Mouse (Mus musculus): ENCODE measurements around the gene Dbx2. TPM values are rescaled to one million over a fixed set of nuclear protein-coding genes. Genes with fewer than 3 reads are reported as not detected.

The Dbx2 gene
- total and polyA plus RNA-seq, 3 experiments: not detected

DNA sequence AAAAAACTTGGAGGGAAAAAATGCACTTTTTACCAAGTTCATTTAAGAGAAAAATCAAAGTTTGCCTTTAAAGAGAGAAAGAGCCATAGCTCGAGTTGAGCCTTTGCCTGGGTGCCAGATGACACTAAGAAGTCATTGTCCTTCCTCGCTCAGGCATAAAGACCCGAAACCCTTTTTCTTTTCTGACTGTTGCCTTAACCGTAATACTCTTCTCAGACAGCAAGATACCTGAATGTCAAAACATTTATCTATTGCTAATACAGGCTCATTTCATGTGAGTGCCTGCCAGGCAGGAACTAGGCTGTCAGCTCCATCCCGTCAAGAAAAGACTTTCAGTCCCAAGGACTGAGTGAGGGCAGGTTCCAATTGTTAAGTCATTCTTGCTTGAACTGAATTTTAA lies 35.4 kb upstream of the Dbx2 start:
- Histone ChIP-seq H3K36me3 (ENCODE audit: control insufficient read depth, insufficient read depth, low read length) (no peaks in the 10 kb centered on the region), H3K79me2 (replicated peaks; ENCODE audit: control insufficient read depth, insufficient read depth, low read length) (no peaks in the 10 kb centered on the region), H3K9ac (ENCODE audit: low read depth, low read length) (no peak overlapping the region), H3K4me1 (ENCODE audit: control insufficient read depth, insufficient read depth, low read length) (no peaks in the 10 kb centered on the region), H3K4me3 (no peak overlapping the region), H3K27me3 (ENCODE audit: control insufficient read depth, insufficient read depth, low read length) (no peaks in the 10 kb centered on the region), H3K27ac (no peak overlapping the region)
- intact Hi-C loops (cut with DNase I): no loop called here
- 62% methylated on average over 5 of the region's 5 CpGs for WGBS
- DNase-seq: no peak
- no peak for TF ChIP-seq POLR2A (IDR thresholded peaks at IDR 0.05; ENCODE audit: insufficient read depth, low read depth, low read length)

- no peak overlapping the region for H3K4me3 ChIP-seq
- H3K79me2 ChIP-seq (replicated peaks; ENCODE audit: control insufficient read depth, insufficient read depth, low read length): no peaks in the 10 kb centered on the region
- no peak for DNase-seq
- H3K27ac ChIP-seq: no peak overlapping the region
- no peaks in the 10 kb centered on the region for H3K4me1 ChIP-seq (ENCODE audit: control insufficient read depth, insufficient read depth, low read length)
- no peaks in the 10 kb centered on the region for H3K36me3 ChIP-seq (ENCODE audit: control insufficient read depth, insufficient read depth, low read length)
- 76% methylated on average over 4 of the region's 4 CpGs for WGBS
- H3K27me3 ChIP-seq (ENCODE audit: control insufficient read depth, insufficient read depth, low read length): no peaks in the 10 kb centered on the region
- H3K9ac ChIP-seq (ENCODE audit: low read depth, low read length): no peak overlapping the region
- intact Hi-C loops (cut with DNase I): no loop called here
- no peak for TF ChIP-seq POLR2A (IDR thresholded peaks at IDR 0.05; ENCODE audit: insufficient read depth, low read depth, low read length)
- TF ChIP-seq CTCF (IDR thresholded peaks at IDR 0.05): no peak
- TF ChIP-seq EP300 (IDR thresholded peaks at IDR 0.05; ENCODE audit: insufficient read depth, low read depth, low read length): no peak
Observed at GRCm38 (mm10) chr15:95682620-95683019, 26.9 kb upstream of the Dbx2 start.

- H3K27ac ChIP-seq: no peak overlapping the region
- H3K4me3 ChIP-seq: no peak overlapping the region
- H3K36me3 ChIP-seq (ENCODE audit: control insufficient read depth, insufficient read depth, low read length): no peaks in the 10 kb centered on the region
- no peaks in the 10 kb centered on the region for H3K27me3 ChIP-seq (ENCODE audit: control insufficient read depth, insufficient read depth, low read length)
- TF ChIP-seq POLR2A (IDR thresholded peaks at IDR 0.05; ENCODE audit: insufficient read depth, low read depth, low read length) (no peak), EP300 (IDR thresholded peaks at IDR 0.05; ENCODE audit: insufficient read depth, low read depth, low read length) (no peak), CTCF (IDR thresholded peaks at IDR 0.05) (no peak)
- DNase-seq: no peak
- H3K79me2 ChIP-seq (replicated peaks; ENCODE audit: control insufficient read depth, insufficient read depth, low read length): no peaks in the 10 kb centered on the region
- no peaks in the 10 kb centered on the region for H3K4me1 ChIP-seq (ENCODE audit: control insufficient read depth, insufficient read depth, low read length)
- WGBS: 45% methylated on average over 4 of the region's 4 CpGs
- intact Hi-C loops (cut with DNase I): no loop called here
- no peak overlapping the region for H3K9ac ChIP-seq (ENCODE audit: low read depth, low read length)
Observed at GRCm38 (mm10) chr15:95675645-95676044, 19.9 kb upstream of the Dbx2 start.

DNA sequence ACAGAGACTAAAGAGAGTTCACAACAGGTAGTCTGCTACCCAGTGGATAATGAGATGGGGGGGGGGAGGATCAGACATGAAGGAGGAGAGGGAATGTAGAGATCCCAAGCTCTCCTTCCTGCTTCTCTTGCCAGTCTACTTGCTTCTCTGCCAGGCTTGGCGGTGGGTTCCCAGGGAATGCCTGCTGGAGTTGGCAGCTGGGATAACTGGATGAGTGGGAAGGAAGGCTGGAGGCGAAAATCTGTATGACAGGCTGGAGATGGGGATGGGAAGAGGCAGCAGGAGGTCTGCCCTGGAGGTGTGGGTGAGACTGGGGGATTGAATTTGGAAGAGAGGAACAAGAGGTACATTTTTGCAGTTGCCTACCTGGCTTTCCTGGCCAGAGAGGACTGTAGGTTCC lies 19.4 kb upstream of the Dbx2 start:
- TF ChIP-seq POLR2A (IDR thresholded peaks at IDR 0.05; ENCODE audit: insufficient read depth, low read depth, low read length) (no peak), EP300 (IDR thresholded peaks at IDR 0.05; ENCODE audit: insufficient read depth, low read depth, low read length) (no peak), CTCF (IDR thresholded peaks at IDR 0.05) (no peak)
- no peaks in the 10 kb centered on the region for H3K4me1 ChIP-seq (ENCODE audit: control insufficient read depth, insufficient read depth, low read length)
- H3K27ac ChIP-seq: no peak overlapping the region
- 79% methylated on average over 2 of the region's 2 CpGs for WGBS
- intact Hi-C loops (cut with DNase I): no loop called here
- H3K4me3 ChIP-seq: no peak overlapping the region
- no peaks in the 10 kb centered on the region for H3K27me3 ChIP-seq (ENCODE audit: control insufficient read depth, insufficient read depth, low read length)
- no peak for DNase-seq
- no peak overlapping the region for H3K9ac ChIP-seq (ENCODE audit: low read depth, low read length)
- H3K36me3 ChIP-seq (ENCODE audit: control insufficient read depth, insufficient read depth, low read length): no peaks in the 10 kb centered on the region
- no peaks in the 10 kb centered on the region for H3K79me2 ChIP-seq (replicated peaks; ENCODE audit: control insufficient read depth, insufficient read depth, low read length)

DNA sequence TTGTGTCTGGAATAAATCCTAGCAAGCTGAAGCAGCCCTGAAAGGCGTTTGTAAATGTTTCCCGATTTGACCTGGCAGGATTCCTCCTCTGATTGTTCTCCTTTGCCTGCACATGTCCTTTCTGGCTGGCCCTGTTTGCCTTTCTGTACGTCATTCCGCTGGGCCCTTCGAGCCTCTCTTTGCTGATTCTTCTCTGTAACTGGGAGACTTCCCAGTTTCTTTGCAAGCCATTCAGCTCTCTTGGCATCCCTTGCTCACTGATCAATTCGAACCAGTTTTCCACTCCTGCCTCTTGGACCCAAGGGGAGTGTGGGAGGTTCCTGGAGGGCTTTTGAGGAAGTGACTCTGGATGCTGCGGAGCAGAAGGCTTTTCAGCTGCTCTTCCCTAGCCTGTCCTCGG lies 11.4 kb upstream of the Dbx2 start:
- Histone ChIP-seq H3K27me3 (ENCODE audit: control insufficient read depth, insufficient read depth, low read length) (no peaks in the 10 kb centered on the region), H3K36me3 (ENCODE audit: control insufficient read depth, insufficient read depth, low read length) (no peaks in the 10 kb centered on the region), H3K79me2 (replicated peaks; ENCODE audit: control insufficient read depth, insufficient read depth, low read length) (no peaks in the 10 kb centered on the region), H3K4me1 (ENCODE audit: control insufficient read depth, insufficient read depth, low read length) (no peaks in the 10 kb centered on the region), H3K4me3 (no peak overlapping the region), H3K27ac (no peak overlapping the region), H3K9ac (ENCODE audit: low read depth, low read length) (no peak overlapping the region)
- WGBS: 37% methylated on average over 8 of the region's 8 CpGs
- intact Hi-C loops (cut with DNase I): no loop called here
- DNase-seq: no peak
- TF ChIP-seq EP300 (IDR thresholded peaks at IDR 0.05; ENCODE audit: insufficient read depth, low read depth, low read length): no peak
- TF ChIP-seq CTCF (IDR thresholded peaks at IDR 0.05): no peak

- no peaks in the 10 kb centered on the region for H3K36me3 ChIP-seq (ENCODE audit: control insufficient read depth, insufficient read depth, low read length)
- no peaks in the 10 kb centered on the region for H3K4me1 ChIP-seq (ENCODE audit: control insufficient read depth, insufficient read depth, low read length)
- no peaks in the 10 kb centered on the region for H3K27me3 ChIP-seq (ENCODE audit: control insufficient read depth, insufficient read depth, low read length)
- TF ChIP-seq EP300 (IDR thresholded peaks at IDR 0.05; ENCODE audit: insufficient read depth, low read depth, low read length) (no peak), CTCF (IDR thresholded peaks at IDR 0.05) (no peak), POLR2A (IDR thresholded peaks at IDR 0.05; ENCODE audit: insufficient read depth, low read depth, low read length) (no peak)
- no peaks in the 10 kb centered on the region for H3K79me2 ChIP-seq (replicated peaks; ENCODE audit: control insufficient read depth, insufficient read depth, low read length)
- intact Hi-C loops (cut with DNase I): no loop called here
- H3K9ac ChIP-seq (ENCODE audit: low read depth, low read length): no peak overlapping the region
- no peak overlapping the region for H3K4me3 ChIP-seq
- no peak overlapping the region for H3K27ac ChIP-seq
- WGBS: 90% methylated on average over 4 of the region's 4 CpGs
- DNase-seq: no peak
Observed at GRCm38 (mm10) chr15:95665002-95665401, 9.2 kb upstream of the Dbx2 start.
